Mouse (Mus musculus) embryonic facial prominence, embryonic 15.5 days (tissue): Measurements from ENCODE around the gene Mgarp. TPM values are rescaled to one million over a fixed set of nuclear protein-coding genes. Genes with fewer than 3 reads are reported as not detected.
"Not testable (repeated sequence)": the region's sequence is repeated elsewhere in the genome, so short reads cannot be mapped to it uniquely, and the experiment has no call there.

ENCODE experiments used
- ATAC-seq: fragments of 200-750 bp; cut with Nextera tagmentation; 2 replicates; pipeline ENCODE4 v1.8.0; 2017; ENCODE audit warnings: low read depth, moderate TSS enrichment; ENCODE audit not compliant: insufficient number of reproducible peaks, low FRiP score, low TSS enrichment
- H3K27ac ChIP-seq: fragments of 300-500 bp; sonication (generic); replicated peaks from 2 replicates; pipeline ENCODE4 v1.5.1; 2015; ENCODE audit warnings: mild to moderate bottlenecking, inconsistent platforms
- H3K27me3 ChIP-seq: fragments of 300-500 bp; sonication (generic); 2 replicates; pipeline ENCODE4 v1.6.1; 2015; ENCODE audit warnings: inconsistent platforms
- H3K36me3 ChIP-seq: fragments of 300-500 bp; sonication (generic); 2 replicates; pipeline ENCODE4 v1.6.1; 2015; ENCODE audit warnings: mild to moderate bottlenecking, inconsistent platforms
- H3K4me1 ChIP-seq: fragments of 300-500 bp; sonication (generic); 2 replicates; pipeline ENCODE4 v1.6.1; 2015; ENCODE audit warnings: inconsistent platforms
- H3K4me2 ChIP-seq: fragments of 300-500 bp; sonication (generic); replicated peaks from 2 replicates; pipeline ENCODE4 v1.6.1; 2015; ENCODE audit warnings: mild to moderate bottlenecking, inconsistent platforms
- H3K4me3 ChIP-seq: fragments of 300-500 bp; sonication (generic); replicated peaks from 2 replicates; pipeline ENCODE4 v1.5.1; 2015; ENCODE audit warnings: mild to moderate bottlenecking, inconsistent platforms
- H3K9ac ChIP-seq: fragments of 300-500 bp; sonication (generic); 2 replicates; pipeline ENCODE4 v1.6.1; 2015; ENCODE audit warnings: inconsistent platforms
- H3K9me3 ChIP-seq: fragments of 300-500 bp; sonication (generic); replicated peaks from 2 replicates; pipeline ENCODE4 v1.6.1; 2016; ENCODE audit warnings: inconsistent platforms
- WGBS: fragments of 180-500 bp; shearing (Covaris S2); methylation state at CpG from one replicate; pipeline ENCODE4 v1.1.7; 2015; 5-methylcytosine and 5-hydroxymethylcytosine counted together
- polyA plus RNA-seq: library from polyadenylated mRNA; unstranded; fragments of >200 nt; fragmentation: Nextera tagmentation; extraction: Ambion mirVana; gene quantifications from 2 replicates; pipeline ENCODE4 v1.2.1, GENCODE M21; 2015

The Mgarp gene
- polyA plus RNA-seq, 1 experiment from 2014 or later: 5.7 TPM

DNA sequence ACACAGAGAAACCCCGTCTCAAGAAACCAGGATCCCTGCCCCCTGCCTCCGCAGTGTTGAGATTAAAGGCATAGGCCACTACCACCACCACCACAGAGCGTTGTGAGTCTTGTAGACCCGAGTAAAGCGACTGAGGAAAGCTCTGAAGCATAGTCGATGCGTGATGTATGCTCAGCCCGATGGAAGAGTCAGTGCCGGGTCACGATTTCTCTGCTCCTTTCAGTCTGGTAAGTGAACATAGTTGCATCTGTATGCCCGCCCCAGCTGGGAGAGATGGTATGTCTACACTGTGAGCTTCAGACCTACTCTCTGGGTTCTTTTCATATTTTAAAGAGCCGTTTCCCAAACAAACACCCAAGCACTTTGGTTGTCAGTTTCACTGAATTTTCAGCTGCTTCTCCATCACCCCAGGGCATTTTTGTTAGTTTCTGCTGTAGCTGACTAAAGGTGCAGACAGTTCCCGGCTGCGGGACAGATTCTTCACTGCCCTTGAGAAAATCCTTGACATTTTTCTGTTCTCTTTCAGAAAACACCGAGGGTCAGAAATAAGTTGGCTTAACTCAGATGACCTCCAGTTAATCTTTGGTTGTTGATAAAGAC is 1.3 kb upstream of the Mgarp start:
- no peak for ATAC-seq
- peaks cover 3% of the 10 kb centered on the region; the same call in 1 of the 2 replicates for H3K36me3 ChIP-seq
- no peak overlapping the region for H3K4me3 ChIP-seq
- H3K9me3 ChIP-seq: no peaks in the 10 kb centered on the region
- H3K4me1 ChIP-seq: peaks cover 8% of the 10 kb centered on the region; the same call in 1 of the 2 replicates
- 0 out of 2 replicates have a peak, but pooled peaks cover 10% of the 10 kb centered on the region for H3K27me3 ChIP-seq
- no peak overlapping the region for H3K27ac ChIP-seq
- H3K4me2 ChIP-seq: no peak overlapping the region
- 41% methylated on average over 15 of the region's 15 CpGs for WGBS
- H3K9ac ChIP-seq: no peak overlapping the region

DNA sequence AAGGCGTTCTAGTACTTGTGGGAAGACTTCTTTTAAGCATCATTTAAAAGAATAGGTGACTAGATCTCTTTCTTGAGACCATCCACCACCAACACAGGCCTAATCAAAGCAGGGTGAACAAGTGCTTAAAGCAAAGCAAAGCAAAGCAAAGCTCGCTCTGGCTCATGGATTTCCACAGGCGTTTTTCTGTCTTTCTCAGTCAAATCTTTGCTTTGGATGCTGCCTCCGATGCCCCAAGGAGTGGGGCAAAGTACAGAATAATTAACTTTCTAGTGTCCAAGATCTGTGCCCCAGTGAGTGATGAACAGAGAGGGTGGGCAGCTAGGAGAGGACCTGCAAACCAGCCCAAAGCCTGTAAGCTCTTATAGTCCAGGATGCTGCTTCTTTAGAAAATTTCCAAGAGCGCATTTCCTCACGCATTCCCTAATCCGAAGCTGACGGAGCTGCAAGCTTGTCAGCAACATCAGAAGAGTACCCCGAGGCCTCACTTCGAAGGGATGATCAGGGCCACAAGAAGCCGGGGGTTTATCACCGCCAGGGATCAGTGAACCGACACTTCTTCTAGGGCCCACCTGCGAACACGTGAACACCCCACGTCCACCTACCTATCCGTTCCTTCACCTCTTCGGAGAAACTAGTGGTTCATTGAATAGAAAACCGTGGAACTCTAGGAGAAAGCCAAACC is 935 bp downstream of the Mgarp start:
- Histone ChIP-seq H3K4me2 (peak overlapping the region; percentile 76), H3K4me3 (peak overlapping the region; percentile 55), H3K36me3 (no peaks in the 10 kb centered on the region)

DNA sequence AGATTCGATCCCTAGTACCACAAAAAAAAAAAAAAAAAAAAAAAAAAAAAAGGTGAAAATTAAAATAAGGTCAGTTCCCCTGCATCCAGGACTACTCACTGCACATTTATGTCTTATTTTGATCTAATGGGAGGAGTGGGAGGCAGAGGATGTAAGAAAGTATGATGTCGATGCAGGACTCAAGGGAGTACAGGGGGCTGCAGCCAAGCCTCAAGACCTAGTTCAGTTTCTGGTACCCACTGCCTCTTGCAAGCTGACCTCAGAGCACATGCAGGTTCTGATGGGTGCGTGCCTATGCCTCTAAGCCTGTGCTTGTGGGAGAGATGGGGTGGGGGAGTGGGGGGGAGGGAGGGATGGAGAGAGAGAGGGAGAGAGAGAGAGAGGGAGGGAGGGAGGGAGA is 1.7 kb downstream of the Mgarp start:
- Histone ChIP-seq H3K27me3 (0 out of 2 replicates have a peak, but pooled peaks cover 10% of the 10 kb centered on the region), H3K36me3 (no peaks in the 10 kb centered on the region), H3K27ac (no peak overlapping the region), H3K9me3 (no peaks in the 10 kb centered on the region), H3K4me2 (no peak overlapping the region), H3K9ac (no peak overlapping the region), H3K4me3 (no peak overlapping the region), H3K4me1 (peaks cover 8% of the 10 kb centered on the region; the same call in 1 of the 2 replicates)
- WGBS: 75% methylated on average over 3 of the region's 3 CpGs
- no peak for ATAC-seq

More for the DNA sequence above, 935 bp downstream of the Mgarp start:
- WGBS: 22% methylated on average over 19 of the region's 19 CpGs
- Histone ChIP-seq H3K27me3 (0 out of 2 replicates have a peak, but pooled peaks cover 10% of the 10 kb centered on the region), H3K27ac (no peak overlapping the region), H3K9me3 (no peaks in the 10 kb centered on the region), H3K9ac (no peak overlapping the region), H3K4me1 (peaks cover 8% of the 10 kb centered on the region; the same call in 1 of the 2 replicates)
- ATAC-seq: no peak

DNA sequence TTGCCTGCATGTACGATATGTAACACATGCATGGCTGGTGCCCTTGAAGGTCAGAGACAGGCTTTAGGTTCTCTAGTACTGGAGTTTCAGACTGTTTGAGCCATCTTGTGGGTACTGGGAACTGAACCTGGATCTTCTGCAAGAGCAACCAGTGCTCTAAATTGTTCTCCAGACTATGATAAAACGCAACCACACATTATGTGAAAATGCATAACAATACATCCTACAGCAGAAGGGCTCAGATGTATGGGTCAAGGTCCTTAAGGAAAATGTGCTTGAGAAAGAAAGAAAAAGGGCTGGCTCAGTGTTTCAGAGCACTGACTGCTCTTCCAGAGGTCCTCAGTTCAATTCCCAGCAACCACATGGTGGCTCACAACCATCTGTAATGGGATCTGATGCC is 2.9 kb downstream of the Mgarp start:
- Histone ChIP-seq H3K27ac (no peak overlapping the region), H3K4me3 (no peak overlapping the region), H3K9me3 (no peaks in the 10 kb centered on the region), H3K27me3 (0 out of 2 replicates have a peak, but pooled peaks cover 10% of the 10 kb centered on the region), H3K9ac (no peak overlapping the region), H3K4me1 (peaks cover 14% of the 10 kb centered on the region; the same call in 1 of the 2 replicates), H3K4me2 (no peak overlapping the region), H3K36me3 (no peaks in the 10 kb centered on the region)
- ATAC-seq: no peak
- 93% methylated on average over 2 of the region's 2 CpGs for WGBS

DNA sequence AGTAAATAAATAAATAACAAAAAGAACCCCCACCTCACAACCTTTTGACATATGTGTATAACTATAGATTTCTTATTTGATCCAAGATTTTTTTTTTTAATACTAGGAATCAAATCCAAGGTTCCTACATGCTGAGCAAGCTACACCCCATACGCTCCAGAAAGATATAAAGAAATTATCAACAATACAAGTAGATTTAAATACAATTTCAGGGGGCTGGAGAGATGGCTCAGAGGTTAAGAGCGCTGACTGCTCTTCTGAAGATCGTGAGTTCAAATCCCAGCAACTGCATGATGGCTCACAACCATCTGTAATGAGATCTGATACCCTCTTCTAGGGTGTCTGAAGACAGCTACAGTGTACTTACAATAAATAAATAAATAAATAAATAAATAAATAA is 3.5 kb downstream of the Mgarp start:
- peaks cover 15% of the 10 kb centered on the region; the same call in 1 of the 2 replicates for H3K4me1 ChIP-seq
- H3K4me3 ChIP-seq, H3K27me3 ChIP-seq, H3K27ac ChIP-seq, ATAC-seq, H3K36me3 ChIP-seq, H3K9ac ChIP-seq, H3K9me3 ChIP-seq, H3K4me2 ChIP-seq: not testable (repeated sequence)
- WGBS: 91% methylated on average over 3 of the region's 3 CpGs

DNA sequence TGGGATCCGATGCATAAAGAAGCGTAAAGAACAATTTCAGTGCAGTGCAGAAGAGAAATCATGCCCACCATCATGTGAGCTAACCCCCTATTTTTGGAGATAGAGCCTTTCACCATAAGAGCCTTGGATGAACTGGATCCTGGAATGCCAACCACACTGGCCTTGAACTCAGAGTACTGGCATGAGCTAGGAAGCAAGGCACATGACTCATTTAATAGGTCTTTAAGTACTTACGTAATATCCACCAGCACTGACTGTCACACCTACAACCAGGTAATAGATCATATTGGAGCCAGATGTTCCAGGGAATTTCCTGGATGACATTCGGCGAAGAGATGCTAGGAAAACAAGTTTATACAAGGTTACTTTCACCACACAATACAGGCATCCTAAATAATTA is 4.9 kb downstream of the Mgarp start:
- H3K36me3 ChIP-seq: no peaks in the 10 kb centered on the region
- H3K27ac ChIP-seq: no peak overlapping the region
- H3K9ac ChIP-seq: no peak overlapping the region
- H3K27me3 ChIP-seq: 0 out of 2 replicates have a peak, but pooled peaks cover 10% of the 10 kb centered on the region
- peaks cover 11% of the 10 kb centered on the region; the same call in 1 of the 2 replicates for H3K4me1 ChIP-seq
- no peaks in the 10 kb centered on the region for H3K9me3 ChIP-seq
- H3K4me3 ChIP-seq: no peak overlapping the region
- H3K4me2 ChIP-seq: no peak overlapping the region
- WGBS: 76% methylated on average over 5 of the region's 5 CpGs
- ATAC-seq: no peak

DNA sequence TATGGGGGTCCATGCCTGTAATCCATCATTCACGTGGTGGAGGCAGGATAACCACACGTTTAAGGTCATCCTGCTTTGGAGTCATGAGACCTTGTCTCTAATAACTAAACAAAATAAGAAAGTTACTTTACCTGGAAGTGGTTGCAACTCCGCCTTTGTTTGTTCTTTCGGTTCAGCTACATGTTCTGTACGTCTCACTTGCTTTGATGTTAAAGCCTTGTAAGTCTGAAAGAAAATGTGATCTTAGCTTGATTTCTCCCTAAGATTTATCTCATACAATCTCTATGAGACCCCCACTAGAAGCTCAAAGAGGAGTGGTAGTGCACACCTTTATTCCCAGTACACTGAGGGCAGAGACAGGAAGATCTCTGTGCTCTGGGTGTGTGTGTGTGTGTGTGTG is 5.4 kb downstream of the Mgarp start:
- Histone ChIP-seq H3K9me3 (no peaks in the 10 kb centered on the region), H3K4me3 (no peak overlapping the region), H3K27ac (no peak overlapping the region), H3K4me2 (no peak overlapping the region), H3K9ac (no peak overlapping the region), H3K27me3 (0 out of 2 replicates have a peak, but pooled peaks cover 7% of the 10 kb centered on the region), H3K4me1 (peaks cover 7% of the 10 kb centered on the region; the same call in 1 of the 2 replicates), H3K36me3 (no peaks in the 10 kb centered on the region)
- 81% methylated on average over 5 of the region's 5 CpGs for WGBS
- no peak for ATAC-seq

DNA sequence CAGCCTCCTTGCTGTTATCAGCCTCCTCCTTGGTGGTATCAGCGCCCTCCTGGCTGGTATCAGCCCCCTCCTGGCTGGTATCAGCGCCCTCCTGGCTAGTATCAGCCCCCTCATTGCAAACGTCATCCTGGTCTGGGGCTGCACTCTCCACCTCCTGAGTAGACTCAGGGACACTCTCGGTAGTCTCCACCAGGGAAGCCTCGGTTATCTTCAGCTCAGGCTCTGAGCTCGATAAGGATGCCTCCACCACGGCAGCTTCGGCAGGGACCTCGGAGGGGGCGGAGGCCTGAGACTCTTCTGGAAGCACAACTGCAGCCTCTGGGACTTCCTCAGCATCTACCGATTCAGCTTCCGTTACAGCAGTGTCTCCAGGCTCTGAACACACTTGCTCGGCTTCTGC is 7.6 kb downstream of the Mgarp start:
- H3K36me3 ChIP-seq: no peaks in the 10 kb centered on the region
- no peak overlapping the region for H3K27ac ChIP-seq
- peaks cover 6% of the 10 kb centered on the region; the same call in 1 of the 2 replicates for H3K4me1 ChIP-seq
- no peak for ATAC-seq
- H3K4me3 ChIP-seq: peak overlapping the region; percentile 13; the same call in 1 of the 2 replicates
- H3K9ac ChIP-seq: no peak overlapping the region
- H3K9me3 ChIP-seq: no peaks in the 10 kb centered on the region
- 11% methylated on average over 13 of the region's 13 CpGs for WGBS
- no peaks in the 10 kb centered on the region for H3K27me3 ChIP-seq
- H3K4me2 ChIP-seq: peak overlapping the region; percentile 39

DNA sequence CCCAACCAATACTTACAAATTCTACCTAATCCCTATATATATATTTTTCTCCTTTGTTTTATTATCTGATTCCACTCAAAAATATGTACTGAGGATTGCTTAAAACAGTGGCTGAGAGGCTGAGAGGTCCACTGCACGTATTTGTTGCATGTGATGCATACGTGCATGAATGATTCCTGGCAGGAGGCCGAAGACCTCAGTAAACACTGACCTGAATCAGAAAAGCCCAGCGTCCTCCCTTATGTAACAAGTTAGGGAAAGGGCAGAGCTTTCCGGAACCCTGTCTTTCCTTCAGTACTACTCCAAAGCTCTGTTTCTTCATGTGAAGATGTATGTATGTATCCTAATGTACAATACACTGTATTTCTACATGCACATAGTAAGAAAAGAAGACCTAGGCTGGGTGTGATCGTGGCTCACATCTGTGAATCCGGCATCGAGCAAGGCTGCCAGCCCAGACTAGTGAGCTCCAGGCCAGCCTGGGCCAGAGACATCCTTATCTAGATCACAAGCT is 8.6 kb downstream of the Mgarp start:
- H3K4me3 ChIP-seq: no peak overlapping the region
- no peaks in the 10 kb centered on the region for H3K36me3 ChIP-seq
- H3K4me1 ChIP-seq: peaks cover 6% of the 10 kb centered on the region; the same call in 1 of the 2 replicates
- no peak for ATAC-seq
- H3K27ac ChIP-seq: no peak overlapping the region
- H3K9ac ChIP-seq: no peak overlapping the region
- no peak overlapping the region for H3K4me2 ChIP-seq
- no peaks in the 10 kb centered on the region for H3K27me3 ChIP-seq
- H3K9me3 ChIP-seq: no peaks in the 10 kb centered on the region
- WGBS: 70% methylated on average over 8 of the region's 8 CpGs

DNA sequence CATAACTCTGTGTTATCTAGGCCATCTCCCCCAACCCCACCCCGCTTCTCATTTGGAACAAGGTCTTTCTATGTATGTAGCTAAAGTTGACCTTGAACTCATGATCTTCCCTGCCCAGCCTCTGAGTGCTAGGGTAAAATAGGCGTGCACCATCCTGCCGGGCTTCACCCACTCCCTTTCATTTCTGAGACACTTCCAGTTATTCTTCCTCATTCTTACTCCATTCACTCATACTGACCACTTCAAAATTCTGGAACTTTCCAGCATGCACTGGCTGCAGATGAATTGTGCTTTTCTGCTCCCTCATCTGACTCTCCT is 9.4 kb downstream of the Mgarp start:
- 71% methylated on average over 3 of the region's 3 CpGs for WGBS
- H3K4me1 ChIP-seq: peaks cover 6% of the 10 kb centered on the region; the same call in 1 of the 2 replicates
- no peaks in the 10 kb centered on the region for H3K36me3 ChIP-seq
- no peaks in the 10 kb centered on the region for H3K27me3 ChIP-seq
- H3K9ac ChIP-seq: no peak overlapping the region
- no peak overlapping the region for H3K4me3 ChIP-seq
- no peak overlapping the region for H3K27ac ChIP-seq
- no peaks in the 10 kb centered on the region for H3K9me3 ChIP-seq
- H3K4me2 ChIP-seq: no peak overlapping the region
- no peak for ATAC-seq

DNA sequence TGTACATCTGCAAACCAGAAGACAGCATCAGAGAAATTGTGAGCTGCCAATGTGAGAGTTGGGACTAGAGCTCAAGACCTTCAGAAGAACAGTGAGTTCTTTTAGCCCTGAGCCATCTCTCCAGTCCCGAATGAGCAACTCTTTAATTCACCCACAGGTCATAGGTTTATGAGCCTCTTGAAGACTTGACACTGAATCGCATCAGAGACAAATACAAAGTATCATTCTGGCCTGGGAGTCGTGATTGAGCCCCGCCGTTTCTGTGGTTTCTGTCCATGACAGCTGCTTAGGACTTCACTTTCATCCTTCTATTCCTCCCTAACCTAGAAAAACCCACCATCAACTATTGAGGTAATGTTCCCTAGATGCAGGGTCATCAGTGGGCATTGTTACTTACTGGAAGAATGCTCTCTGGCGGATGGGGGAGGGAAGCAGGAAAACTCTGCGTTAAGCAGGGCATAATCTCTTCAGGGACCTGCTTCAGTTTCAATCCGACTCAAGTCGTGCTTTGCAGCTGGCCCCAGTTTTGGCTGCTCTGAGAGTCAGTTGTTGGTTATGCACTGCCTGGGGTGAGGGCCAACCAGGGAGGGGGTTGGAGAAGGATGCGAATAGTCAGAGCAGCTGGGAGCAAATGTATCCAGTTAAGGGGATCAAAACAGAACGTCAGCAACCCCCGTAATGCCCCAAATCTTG is 10.0 kb downstream of the Mgarp start:
- WGBS: 31% methylated on average over 12 of the region's 12 CpGs
- Histone ChIP-seq H3K4me2 (no peak overlapping the region), H3K27me3 (no peaks in the 10 kb centered on the region), H3K36me3 (no peaks in the 10 kb centered on the region), H3K4me1 (peaks cover 6% of the 10 kb centered on the region; the same call in 1 of the 2 replicates), H3K27ac (no peak overlapping the region), H3K4me3 (no peak overlapping the region), H3K9me3 (no peaks in the 10 kb centered on the region), H3K9ac (no peak overlapping the region)
- no peak for ATAC-seq
